Mouse (Mus musculus): ENCODE data around the gene Chst11. TPM values are rescaled to one million over a fixed set of nuclear protein-coding genes. Genes with fewer than 3 reads are reported as not detected.

The Chst11 gene
- polyA plus RNA-seq, 1 experiment, result 10.4 TPM

- TF ChIP-seq GATA1 (IDR thresholded peaks at IDR 0.05; ENCODE audit: borderline replicate concordance, low read length) (no peak), FLI1 (IDR thresholded peaks at IDR 0.05; ENCODE audit: low read length) (no peak)
- H3K36me3 ChIP-seq (replicated peaks; ENCODE audit: low read length), result peaks cover 44% of the 10 kb centered on the region
- H3K4me1 ChIP-seq, result peaks cover 47% of the 10 kb centered on the region
- H3K27me3 ChIP-seq (replicated peaks), result no peaks in the 10 kb centered on the region
- H3K4me3 ChIP-seq (replicated peaks), result no peak overlapping the region
- peaks cover 4% of the 10 kb centered on the region for H3K9me3 ChIP-seq
These were observed 141.1 kb downstream of the Chst11 start for GRCm38 (mm10) chr10:83126447-83126846.

DNA sequence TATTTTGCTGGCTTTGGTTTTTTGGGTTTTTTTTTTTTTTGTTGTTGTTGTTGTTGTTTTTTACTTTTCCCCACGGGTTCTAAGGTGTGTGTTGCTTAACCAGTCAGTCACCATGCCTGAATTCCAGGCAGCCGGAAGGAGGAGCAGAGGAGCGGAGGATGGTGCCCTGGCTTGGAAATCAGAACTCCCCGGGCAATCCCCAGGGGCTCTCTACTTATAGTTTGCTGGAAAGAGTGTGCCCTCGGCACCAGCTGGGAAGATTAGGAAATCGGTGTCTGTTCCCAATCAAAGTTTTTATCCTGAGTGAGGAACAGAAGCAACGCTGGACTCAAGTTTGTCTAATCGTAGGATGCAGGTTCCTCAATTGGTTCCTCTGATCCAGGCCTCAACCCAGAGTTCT, 143.1 kb downstream of the Chst11 start:
- no peak for TF ChIP-seq GATA1 (IDR thresholded peaks at IDR 0.05; ENCODE audit: borderline replicate concordance, low read length)
- TF ChIP-seq FLI1 (IDR thresholded peaks at IDR 0.05; ENCODE audit: low read length), result no peak
- peaks cover 32% of the 10 kb centered on the region for H3K4me1 ChIP-seq
- H3K9me3 ChIP-seq, result no peaks in the 10 kb centered on the region
- no peak overlapping the region for H3K4me3 ChIP-seq (replicated peaks)
- H3K27me3 ChIP-seq (replicated peaks), result no peaks in the 10 kb centered on the region
- peaks cover 28% of the 10 kb centered on the region for H3K36me3 ChIP-seq (replicated peaks; ENCODE audit: low read length)

- peaks cover 25% of the 10 kb centered on the region for H3K36me3 ChIP-seq (replicated peaks; ENCODE audit: low read length)
- TF ChIP-seq FLI1 (IDR thresholded peaks at IDR 0.05; ENCODE audit: low read length), result no peak
- TF ChIP-seq GATA1 (IDR thresholded peaks at IDR 0.05; ENCODE audit: borderline replicate concordance, low read length), result no peak
- no peaks in the 10 kb centered on the region for H3K27me3 ChIP-seq (replicated peaks)
- H3K4me1 ChIP-seq, result peaks cover 29% of the 10 kb centered on the region
- H3K4me3 ChIP-seq (replicated peaks), result no peak overlapping the region
- no peaks in the 10 kb centered on the region for H3K9me3 ChIP-seq
These were observed 144.4 kb downstream of the Chst11 start for GRCm38 (mm10) chr10:83129624-83130218.

DNA sequence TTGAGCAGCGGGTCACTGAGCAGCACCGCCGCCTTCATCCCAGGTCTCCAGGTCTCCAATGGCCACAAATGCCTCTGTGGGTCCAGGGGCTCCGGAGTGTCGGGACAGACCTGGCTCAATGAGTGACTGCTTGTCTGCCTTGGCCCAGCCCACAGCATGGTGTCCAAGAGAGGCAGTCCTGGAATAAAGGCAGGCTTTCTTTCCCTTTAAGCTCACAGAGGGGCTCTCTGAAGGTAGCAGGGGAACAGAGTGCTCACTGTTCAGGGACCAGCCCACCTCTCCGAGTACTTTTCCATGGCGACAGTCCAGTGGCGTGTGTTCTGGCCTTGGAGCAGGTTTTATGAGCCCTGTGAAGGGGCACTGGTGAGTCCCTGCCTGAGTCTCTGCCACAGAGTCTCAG, 145.3 kb downstream of the Chst11 start:
- TF ChIP-seq FLI1 (IDR thresholded peaks at IDR 0.05; ENCODE audit: low read length), result no peak
- TF ChIP-seq GATA1 (IDR thresholded peaks at IDR 0.05; ENCODE audit: borderline replicate concordance, low read length), result no peak

GRCm38 (mm10) chr10:83131884-83132283, 146.6 kb downstream of the Chst11 start:
- Histone ChIP-seq H3K4me1 (peaks cover 41% of the 10 kb centered on the region), H3K9me3 (no peaks in the 10 kb centered on the region), H3K27me3 (replicated peaks) (no peaks in the 10 kb centered on the region), H3K4me3 (replicated peaks) (no peak overlapping the region), H3K36me3 (replicated peaks; ENCODE audit: low read length) (peaks cover 24% of the 10 kb centered on the region)
- TF ChIP-seq GATA1 (IDR thresholded peaks at IDR 0.05; ENCODE audit: borderline replicate concordance, low read length) (no peak), FLI1 (IDR thresholded peaks at IDR 0.05; ENCODE audit: low read length) (no peak)

More for the DNA sequence above, 145.3 kb downstream of the Chst11 start:
- no peak overlapping the region for H3K4me3 ChIP-seq (replicated peaks)
- no peaks in the 10 kb centered on the region for H3K9me3 ChIP-seq
- peaks cover 27% of the 10 kb centered on the region for H3K36me3 ChIP-seq (replicated peaks; ENCODE audit: low read length)
- H3K27me3 ChIP-seq (replicated peaks), result no peaks in the 10 kb centered on the region
- peaks cover 35% of the 10 kb centered on the region for H3K4me1 ChIP-seq

- no peak for TF ChIP-seq GATA1 (IDR thresholded peaks at IDR 0.05; ENCODE audit: borderline replicate concordance, low read length)
- no peak for TF ChIP-seq FLI1 (IDR thresholded peaks at IDR 0.05; ENCODE audit: low read length)
These were observed 148.7 kb downstream of the Chst11 start for GRCm38 (mm10) chr10:83133866-83134570.

DNA sequence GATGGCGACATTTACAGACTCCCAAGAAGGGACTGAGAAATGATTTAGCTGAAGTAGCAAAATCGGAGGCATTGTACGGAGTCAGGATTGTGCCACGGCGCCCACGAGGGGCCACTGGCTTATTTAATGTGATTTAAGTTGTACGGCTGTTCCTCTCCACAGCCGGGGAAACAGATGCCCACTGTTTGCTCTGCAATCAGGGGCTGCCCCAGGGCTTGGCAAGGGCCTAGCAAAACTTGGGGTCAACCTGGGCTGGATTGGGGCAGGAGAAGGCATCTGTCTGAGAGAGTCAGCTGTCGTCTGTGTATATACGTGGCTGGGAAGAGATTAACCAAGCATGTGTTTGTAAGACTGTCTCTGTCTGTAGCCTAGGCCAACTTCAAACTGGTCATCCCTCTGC, 149.6 kb downstream of the Chst11 start:
- TF ChIP-seq FLI1 (IDR thresholded peaks at IDR 0.05; ENCODE audit: low read length) (no peak), GATA1 (IDR thresholded peaks at IDR 0.05; ENCODE audit: borderline replicate concordance, low read length) (no peak)
- H3K4me1 ChIP-seq, result peaks cover 47% of the 10 kb centered on the region
- H3K27me3 ChIP-seq (replicated peaks), result no peaks in the 10 kb centered on the region
- no peaks in the 10 kb centered on the region for H3K9me3 ChIP-seq
- no peak overlapping the region for H3K4me3 ChIP-seq (replicated peaks)
- peaks cover 25% of the 10 kb centered on the region for H3K36me3 ChIP-seq (replicated peaks; ENCODE audit: low read length)

More at GRCm38 (mm10) chr10:83133866-83134570, 148.7 kb downstream of the Chst11 start:
- Histone ChIP-seq H3K27me3 (replicated peaks) (no peaks in the 10 kb centered on the region), H3K9me3 (no peaks in the 10 kb centered on the region), H3K4me3 (replicated peaks) (peak overlapping the region; percentile 42), H3K36me3 (replicated peaks; ENCODE audit: low read length) (peaks cover 27% of the 10 kb centered on the region), H3K4me1 (peaks cover 47% of the 10 kb centered on the region)

DNA sequence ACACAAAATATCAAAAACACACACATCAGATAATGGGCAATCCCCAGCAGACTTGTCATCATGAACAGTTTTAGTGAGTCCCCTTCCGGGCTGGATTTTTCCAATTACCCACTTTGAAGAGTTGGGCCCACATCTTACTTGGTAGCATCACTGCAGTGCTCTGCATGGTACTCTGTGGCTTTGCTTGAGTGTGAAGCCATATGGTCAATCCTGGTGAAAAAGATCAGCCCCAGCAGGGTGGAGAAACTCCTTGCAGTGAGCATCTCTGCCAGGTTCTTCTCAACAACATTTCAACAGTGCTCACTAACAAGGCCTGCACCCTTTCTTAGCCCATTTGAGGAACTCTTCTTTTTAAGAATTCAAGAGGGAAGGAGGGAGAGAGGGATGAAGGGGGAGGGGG, 150.7 kb downstream of the Chst11 start:
- H3K4me1 ChIP-seq, result peaks cover 57% of the 10 kb centered on the region
- no peak overlapping the region for H3K4me3 ChIP-seq (replicated peaks)
- TF ChIP-seq FLI1 (IDR thresholded peaks at IDR 0.05; ENCODE audit: low read length) (no peak), GATA1 (IDR thresholded peaks at IDR 0.05; ENCODE audit: borderline replicate concordance, low read length) (no peak)
- H3K36me3 ChIP-seq (replicated peaks; ENCODE audit: low read length), result peaks cover 22% of the 10 kb centered on the region
- H3K27me3 ChIP-seq (replicated peaks), result no peaks in the 10 kb centered on the region
- no peaks in the 10 kb centered on the region for H3K9me3 ChIP-seq

- TF ChIP-seq FLI1 (IDR thresholded peaks at IDR 0.05; ENCODE audit: low read length), result no peak
- no peak for TF ChIP-seq GATA1 (IDR thresholded peaks at IDR 0.05; ENCODE audit: borderline replicate concordance, low read length)
- no peaks in the 10 kb centered on the region for H3K9me3 ChIP-seq
- peaks cover 60% of the 10 kb centered on the region for H3K4me1 ChIP-seq
- H3K4me3 ChIP-seq (replicated peaks), result no peak overlapping the region
- H3K36me3 ChIP-seq (replicated peaks; ENCODE audit: low read length), result peaks cover 32% of the 10 kb centered on the region
- no peaks in the 10 kb centered on the region for H3K27me3 ChIP-seq (replicated peaks)
These were observed 151.8 kb downstream of the Chst11 start for GRCm38 (mm10) chr10:83137103-83137502.

DNA sequence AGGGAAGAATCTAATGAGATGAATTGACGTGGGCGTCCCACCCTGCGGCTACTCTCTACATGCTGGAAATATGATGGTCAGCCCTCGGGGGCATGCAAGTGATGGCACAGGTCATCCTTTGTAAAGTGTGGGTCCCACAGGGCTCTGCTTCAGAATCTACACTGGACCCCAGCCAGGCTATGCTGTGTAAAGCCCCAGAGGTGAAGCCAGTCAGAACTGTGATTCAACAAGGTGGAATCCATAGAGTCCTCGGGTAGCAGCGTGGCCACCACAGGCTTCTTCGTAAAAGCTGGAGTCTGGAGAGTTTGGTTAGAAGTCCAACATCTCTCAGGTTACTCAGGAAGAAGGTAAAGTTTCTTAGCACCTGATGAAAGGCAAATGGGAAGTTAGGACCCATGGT, 154.0 kb downstream of the Chst11 start:
- peaks cover 39% of the 10 kb centered on the region for H3K36me3 ChIP-seq (replicated peaks; ENCODE audit: low read length)
- no peaks in the 10 kb centered on the region for H3K9me3 ChIP-seq
- H3K4me3 ChIP-seq (replicated peaks), result no peak overlapping the region
- TF ChIP-seq GATA1 (IDR thresholded peaks at IDR 0.05; ENCODE audit: borderline replicate concordance, low read length) (no peak), FLI1 (IDR thresholded peaks at IDR 0.05; ENCODE audit: low read length) (no peak)
- H3K4me1 ChIP-seq, result peaks cover 74% of the 10 kb centered on the region
- no peaks in the 10 kb centered on the region for H3K27me3 ChIP-seq (replicated peaks)

All from megakaryocyte, embryonic 14.5 days (primary cell).